Mouse (Mus musculus): Measurements from ENCODE around the gene Tvp23a. TPM values are rescaled to one million over a fixed set of nuclear protein-coding genes. Genes with fewer than 3 reads are reported as not detected.

The Tvp23a gene
- polyA plus RNA-seq, 1 experiment from 2014 or later = 3.3 TPM

- 72% methylated on average over 9 of the region's 9 CpGs for WGBS
- no peak for ATAC-seq (replicated peaks; ENCODE audit: extremely low read depth, insufficient read depth, low FRiP score)
Measured at GRCm38 (mm10) chr16:10392587-10392986, 54.6 kb downstream of the Tvp23a start.

GRCm38 (mm10) chr16:10388634-10389365 lies 58.4 kb downstream of the Tvp23a start:
- Histone ChIP-seq H3K4me2 (ENCODE audit: low read depth, low read length) (no peak overlapping the region), H3K4me1 (ENCODE audit: control insufficient read depth, insufficient read depth, low read length) (no peaks in the 10 kb centered on the region), H3K9ac (ENCODE audit: low read length) (no peak overlapping the region), H3K36me3 (ENCODE audit: control insufficient read depth, insufficient read depth) (no peaks in the 10 kb centered on the region), H3K27ac (ENCODE audit: low read length) (no peak overlapping the region), H3K4me3 (ENCODE audit: low read length) (no peak overlapping the region), H3K27me3 (ENCODE audit: control insufficient read depth, insufficient read depth, low read length) (no peaks in the 10 kb centered on the region), H3K9me3 (replicated peaks; ENCODE audit: control insufficient read depth, low read length) (no peaks in the 10 kb centered on the region)
- WGBS = 82% methylated on average over 6 of the region's 6 CpGs
- no peak for ATAC-seq (replicated peaks; ENCODE audit: extremely low read depth, insufficient read depth, low FRiP score)

More at GRCm38 (mm10) chr16:10392587-10392986, 54.6 kb downstream of the Tvp23a start:
- Histone ChIP-seq H3K4me3 (ENCODE audit: low read length) (no peak overlapping the region), H3K27me3 (ENCODE audit: control insufficient read depth, insufficient read depth, low read length) (no peaks in the 10 kb centered on the region; the same call in 1 of the 2 replicates), H3K9ac (ENCODE audit: low read length) (no peak overlapping the region), H3K27ac (ENCODE audit: low read length) (no peak overlapping the region), H3K4me1 (ENCODE audit: control insufficient read depth, insufficient read depth, low read length) (peaks cover 5% of the 10 kb centered on the region), H3K9me3 (replicated peaks; ENCODE audit: control insufficient read depth, low read length) (no peaks in the 10 kb centered on the region), H3K36me3 (ENCODE audit: control insufficient read depth, insufficient read depth) (no peaks in the 10 kb centered on the region), H3K4me2 (ENCODE audit: low read depth, low read length) (no peak overlapping the region)

DNA sequence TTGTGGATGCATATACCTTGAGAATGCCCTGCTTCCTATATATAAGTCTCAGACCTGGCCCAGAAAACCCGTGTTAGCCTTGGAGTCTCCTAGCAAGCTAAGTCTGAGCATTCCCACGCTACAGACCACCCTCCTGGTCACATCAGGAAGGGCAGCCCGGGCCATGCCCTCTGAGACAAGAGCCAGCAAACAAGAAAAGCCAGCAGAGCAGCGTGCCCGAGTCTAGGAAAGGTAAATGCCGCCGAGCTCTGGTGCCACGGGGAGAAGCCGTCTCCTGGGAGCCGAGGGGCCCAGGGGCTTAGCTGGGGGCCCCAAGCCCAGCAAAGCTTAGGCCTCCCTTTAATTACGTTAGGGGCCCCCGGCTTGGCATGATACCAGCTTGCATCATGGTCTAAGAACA lies 61.9 kb downstream of the Tvp23a start:
- no peaks in the 10 kb centered on the region for H3K4me1 ChIP-seq (ENCODE audit: control insufficient read depth, insufficient read depth, low read length)
- no peaks in the 10 kb centered on the region for H3K9me3 ChIP-seq (replicated peaks; ENCODE audit: control insufficient read depth, low read length)
- no peak overlapping the region for H3K27ac ChIP-seq (ENCODE audit: low read length)
- no peak overlapping the region for H3K4me3 ChIP-seq (ENCODE audit: low read length)
- WGBS = 77% methylated on average over 12 of the region's 12 CpGs
- no peaks in the 10 kb centered on the region for H3K27me3 ChIP-seq (ENCODE audit: control insufficient read depth, insufficient read depth, low read length)
- H3K4me2 ChIP-seq (ENCODE audit: low read depth, low read length) = no peak overlapping the region
- H3K36me3 ChIP-seq (ENCODE audit: control insufficient read depth, insufficient read depth) = no peaks in the 10 kb centered on the region
- ATAC-seq (replicated peaks; ENCODE audit: extremely low read depth, insufficient read depth, low FRiP score) = no peak
- H3K9ac ChIP-seq (ENCODE audit: low read length) = no peak overlapping the region

GRCm38 (mm10) chr16:10384544-10384943 lies 62.6 kb downstream of the Tvp23a start:
- Histone ChIP-seq H3K4me3 (ENCODE audit: low read length) (no peak overlapping the region), H3K9ac (ENCODE audit: low read length) (no peak overlapping the region), H3K4me1 (ENCODE audit: control insufficient read depth, insufficient read depth, low read length) (no peaks in the 10 kb centered on the region), H3K36me3 (ENCODE audit: control insufficient read depth, insufficient read depth) (no peaks in the 10 kb centered on the region), H3K4me2 (ENCODE audit: low read depth, low read length) (peak overlapping the region; percentile 51), H3K27me3 (ENCODE audit: control insufficient read depth, insufficient read depth, low read length) (no peaks in the 10 kb centered on the region), H3K27ac (ENCODE audit: low read length) (no peak overlapping the region), H3K9me3 (replicated peaks; ENCODE audit: control insufficient read depth, low read length) (no peaks in the 10 kb centered on the region)
- ATAC-seq (replicated peaks; ENCODE audit: extremely low read depth, insufficient read depth, low FRiP score) = no peak
- 60% methylated on average over 3 of the region's 3 CpGs for WGBS

- ATAC-seq (replicated peaks; ENCODE audit: extremely low read depth, insufficient read depth, low FRiP score) = peak; percentile 23; the same call in 1 of the 2 replicates
- 18% methylated on average over 8 of the region's 8 CpGs for WGBS
- peak overlapping the region; percentile 31 for H3K4me3 ChIP-seq (ENCODE audit: low read length)
- no peak overlapping the region for H3K9ac ChIP-seq (ENCODE audit: low read length)
- H3K4me1 ChIP-seq (ENCODE audit: control insufficient read depth, insufficient read depth, low read length) = no peaks in the 10 kb centered on the region
- no peaks in the 10 kb centered on the region for H3K9me3 ChIP-seq (replicated peaks; ENCODE audit: control insufficient read depth, low read length)
- peak overlapping the region; percentile 51 for H3K4me2 ChIP-seq (ENCODE audit: low read depth, low read length)
- H3K27me3 ChIP-seq (ENCODE audit: control insufficient read depth, insufficient read depth, low read length) = no peaks in the 10 kb centered on the region
- no peak overlapping the region for H3K27ac ChIP-seq (ENCODE audit: low read length)
- no peaks in the 10 kb centered on the region for H3K36me3 ChIP-seq (ENCODE audit: control insufficient read depth, insufficient read depth)
Measured at GRCm38 (mm10) chr16:10384060-10384497, 63.1 kb downstream of the Tvp23a start.

DNA sequence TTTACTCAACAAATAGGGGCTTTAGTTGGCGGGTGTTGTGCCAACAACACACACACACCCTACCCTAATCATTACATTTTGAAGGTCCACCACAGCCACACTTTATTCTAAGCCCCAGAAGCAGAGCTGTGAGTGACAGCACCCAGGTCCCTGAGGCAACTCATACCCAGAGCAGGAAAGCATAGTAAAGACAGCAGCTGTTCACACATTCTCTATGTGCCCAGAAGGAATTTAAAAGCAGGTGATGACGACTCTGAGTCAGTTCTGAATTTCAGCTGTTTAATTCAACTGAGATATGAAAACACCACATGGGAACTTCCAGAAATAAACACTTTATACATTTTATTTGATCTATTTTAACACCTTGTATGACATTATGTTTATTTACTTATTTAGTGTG lies 67.6 kb downstream of the Tvp23a start:
- Histone ChIP-seq H3K4me3 (ENCODE audit: low read length) (no peak overlapping the region), H3K27me3 (ENCODE audit: control insufficient read depth, insufficient read depth, low read length) (no peaks in the 10 kb centered on the region), H3K4me1 (ENCODE audit: control insufficient read depth, insufficient read depth, low read length) (0 out of 2 replicates have a peak, but pooled peaks cover 3% of the 10 kb centered on the region), H3K27ac (ENCODE audit: low read length) (no peak overlapping the region), H3K36me3 (ENCODE audit: control insufficient read depth, insufficient read depth) (no peaks in the 10 kb centered on the region), H3K9me3 (replicated peaks; ENCODE audit: control insufficient read depth, low read length) (no peaks in the 10 kb centered on the region), H3K4me2 (ENCODE audit: low read depth, low read length) (no peak overlapping the region), H3K9ac (ENCODE audit: low read length) (no peak overlapping the region)
- WGBS = 32% methylated on average over 2 of the region's 2 CpGs
- ATAC-seq (replicated peaks; ENCODE audit: extremely low read depth, insufficient read depth, low FRiP score) = no peak

GRCm38 (mm10) chr16:10377286-10377685 lies 69.9 kb downstream of the Tvp23a start:
- 50% methylated on average over 1 of the region's 1 CpGs for WGBS
- H3K27me3 ChIP-seq (ENCODE audit: control insufficient read depth, insufficient read depth, low read length) = no peaks in the 10 kb centered on the region
- no peak overlapping the region for H3K4me3 ChIP-seq (ENCODE audit: low read length)
- H3K9ac ChIP-seq (ENCODE audit: low read length) = no peak overlapping the region
- H3K9me3 ChIP-seq (replicated peaks; ENCODE audit: control insufficient read depth, low read length) = no peaks in the 10 kb centered on the region
- H3K4me2 ChIP-seq (ENCODE audit: low read depth, low read length) = no peak overlapping the region
- 0 out of 2 replicates have a peak, but pooled peaks cover 4% of the 10 kb centered on the region for H3K4me1 ChIP-seq (ENCODE audit: control insufficient read depth, insufficient read depth, low read length)
- no peak for ATAC-seq (replicated peaks; ENCODE audit: extremely low read depth, insufficient read depth, low FRiP score)
- no peak overlapping the region for H3K27ac ChIP-seq (ENCODE audit: low read length)
- no peaks in the 10 kb centered on the region for H3K36me3 ChIP-seq (ENCODE audit: control insufficient read depth, insufficient read depth)

GRCm38 (mm10) chr16:10374254-10375011 lies 72.7 kb downstream of the Tvp23a start:
- H3K4me3 ChIP-seq (ENCODE audit: low read length) = peak overlapping the region; percentile 27
- H3K27me3 ChIP-seq (ENCODE audit: control insufficient read depth, insufficient read depth, low read length) = no peaks in the 10 kb centered on the region
- peak overlapping the region; percentile 67 for H3K9ac ChIP-seq (ENCODE audit: low read length)
- no peaks in the 10 kb centered on the region for H3K9me3 ChIP-seq (replicated peaks; ENCODE audit: control insufficient read depth, low read length)
- ATAC-seq (replicated peaks; ENCODE audit: extremely low read depth, insufficient read depth, low FRiP score) = peak; percentile 74
- no peaks in the 10 kb centered on the region for H3K36me3 ChIP-seq (ENCODE audit: control insufficient read depth, insufficient read depth)
- peak overlapping the region; percentile 62 for H3K4me2 ChIP-seq (ENCODE audit: low read depth, low read length)
- 28% methylated on average over 13 of the region's 13 CpGs for WGBS
- H3K27ac ChIP-seq (ENCODE audit: low read length) = no peak overlapping the region
- H3K4me1 ChIP-seq (ENCODE audit: control insufficient read depth, insufficient read depth, low read length) = peaks cover 10% of the 10 kb centered on the region

DNA sequence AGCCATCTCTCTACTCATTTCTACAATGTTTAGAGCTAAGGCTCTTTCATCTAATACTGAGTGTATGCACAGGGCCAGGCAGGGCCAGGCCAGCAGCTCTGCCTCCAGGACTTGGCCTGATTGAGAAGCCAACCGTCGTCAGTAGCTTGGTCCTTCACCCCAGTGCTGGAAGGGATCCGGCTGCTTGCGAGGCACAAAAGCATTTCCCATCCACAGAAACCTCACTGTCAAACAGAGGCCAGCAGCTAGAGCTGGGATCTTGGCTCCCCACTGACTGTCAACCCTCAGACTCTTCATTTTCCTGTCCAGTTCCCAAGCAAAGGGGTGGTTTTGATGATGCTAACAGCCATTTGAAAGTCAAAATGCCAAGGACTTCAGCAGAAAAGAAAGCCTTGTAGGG lies 74.8 kb downstream of the Tvp23a start:
- ATAC-seq (replicated peaks; ENCODE audit: extremely low read depth, insufficient read depth, low FRiP score) = no peak
- no peaks in the 10 kb centered on the region for H3K36me3 ChIP-seq (ENCODE audit: control insufficient read depth, insufficient read depth)
- no peak overlapping the region for H3K9ac ChIP-seq (ENCODE audit: low read length)
- WGBS = 60% methylated on average over 4 of the region's 4 CpGs
- H3K4me2 ChIP-seq (ENCODE audit: low read depth, low read length) = no peak overlapping the region
- H3K27ac ChIP-seq (ENCODE audit: low read length) = no peak overlapping the region
- H3K4me1 ChIP-seq (ENCODE audit: control insufficient read depth, insufficient read depth, low read length) = peaks cover 14% of the 10 kb centered on the region
- H3K9me3 ChIP-seq (replicated peaks; ENCODE audit: control insufficient read depth, low read length) = no peaks in the 10 kb centered on the region
- no peaks in the 10 kb centered on the region for H3K27me3 ChIP-seq (ENCODE audit: control insufficient read depth, insufficient read depth, low read length)
- no peak overlapping the region for H3K4me3 ChIP-seq (ENCODE audit: low read length)
